Mouse (Mus musculus) testis, adult 2 months (tissue): Measurements from ENCODE around the gene Wdfy4. TPM values are rescaled to one million over a fixed set of nuclear protein-coding genes. Genes with fewer than 3 reads are reported as not detected.

Experiments used
- H3K27ac ChIP-seq: fragments of 200-500 bp; 2 replicates; pipeline ENCODE4 v1.5.1; 2012; ENCODE audit warnings: low read depth, low read length; ENCODE audit not compliant: control insufficient read depth, insufficient read depth
- H3K27me3 ChIP-seq: fragments of 200-500 bp; 2 replicates; pipeline ENCODE4 v1.6.1; 2012; ENCODE audit warnings: mild to moderate bottlenecking, low read length, moderate library complexity; ENCODE audit not compliant: control insufficient read depth, insufficient read depth
- H3K36me3 ChIP-seq: fragments of 200-500 bp; 2 replicates; pipeline ENCODE4 v1.6.1; 2012; ENCODE audit warnings: mild to moderate bottlenecking, low read length; ENCODE audit not compliant: control insufficient read depth, insufficient read depth
- H3K4me1 ChIP-seq: fragments of 200-500 bp; 2 replicates; pipeline ENCODE4 v1.6.1; 2012; ENCODE audit warnings: low read length; ENCODE audit not compliant: control insufficient read depth, insufficient read depth
- H3K4me3 ChIP-seq: fragments of 200-500 bp; 2 replicates; pipeline ENCODE4 v1.5.1; 2012; ENCODE audit warnings: low read depth, mild to moderate bottlenecking, low read length, moderate library complexity, mixed read lengths; ENCODE audit not compliant: control insufficient read depth
- CTCF ChIP-seq: fragments of 200-500 bp; IDR thresholded peaks from 2 replicates; pipeline ENCODE4 v1.5.1; 2012; ENCODE audit warnings: low read depth, mild to moderate bottlenecking, inconsistent platforms, low read length, moderate library complexity; ENCODE audit not compliant: control insufficient read depth, insufficient read depth, insufficient replicate concordance
- POLR2A ChIP-seq: fragments of 200-500 bp; IDR thresholded peaks from 2 replicates; pipeline ENCODE4 v1.6.1; 2012; ENCODE audit warnings: low read depth, mild to moderate bottlenecking, inconsistent platforms, low read length, moderate library complexity; ENCODE audit not compliant: control insufficient read depth
- polyA plus RNA-seq: library from polyadenylated mRNA; depleted of rRNA; stranded (reverse); fragments of >200 nt; gene quantifications from 2 replicates; pipeline ENCODE4 v1.2.3, GENCODE M21; 2012

Wdfy4 gene
- polyA plus RNA-seq, 1 experiment: 4.0 TPM

DNA sequence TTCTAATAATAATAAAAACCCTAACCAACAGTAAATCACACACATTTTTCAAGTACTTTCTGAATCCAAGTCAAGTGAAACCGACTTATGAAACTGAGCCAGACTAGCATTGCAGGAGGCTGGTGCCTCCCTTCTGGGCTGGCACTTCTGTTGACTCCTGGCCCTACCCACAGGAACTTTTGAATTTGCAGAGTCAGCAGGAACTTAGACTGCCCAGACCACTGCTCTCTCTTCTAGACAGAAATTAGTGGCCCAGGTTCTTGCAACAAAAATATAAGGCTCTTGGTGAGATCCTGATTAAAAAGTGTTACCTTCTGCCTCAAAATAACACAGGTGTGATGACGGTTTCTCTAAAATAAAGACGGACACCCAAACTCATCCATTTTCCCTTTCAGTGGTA lies 140.1 kb downstream of the Wdfy4 start:
- Histone ChIP-seq H3K27ac (no peak overlapping the region), H3K36me3 (no peaks in the 10 kb centered on the region), H3K27me3 (no peaks in the 10 kb centered on the region), H3K4me1 (no peaks in the 10 kb centered on the region), H3K4me3 (no peak overlapping the region)
- no peak for TF ChIP-seq CTCF
- no peak for TF ChIP-seq POLR2A

DNA sequence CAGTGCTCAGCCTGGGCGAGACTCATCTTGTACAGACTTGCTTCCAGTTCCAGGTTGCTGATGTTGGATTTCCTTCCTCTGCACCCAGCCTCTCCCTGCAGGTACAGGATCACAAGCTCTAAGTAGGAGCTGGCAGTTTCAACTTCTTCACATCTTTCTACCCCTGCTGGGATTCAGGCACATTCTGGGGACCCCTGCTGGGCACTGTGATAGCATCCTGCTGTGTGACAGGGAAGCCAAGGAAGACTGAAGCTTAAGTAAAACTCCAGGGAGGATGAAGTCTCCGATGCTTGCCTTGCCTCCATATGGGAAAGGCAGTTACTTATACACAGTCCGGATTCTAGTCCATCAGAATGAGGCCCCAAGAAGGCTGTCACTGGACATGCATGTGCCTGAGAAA lies 148.5 kb downstream of the Wdfy4 start:
- Histone ChIP-seq H3K4me3 (no peak overlapping the region), H3K4me1 (no peaks in the 10 kb centered on the region), H3K27me3 (no peaks in the 10 kb centered on the region), H3K27ac (no peak overlapping the region), H3K36me3 (no peaks in the 10 kb centered on the region)
- TF ChIP-seq POLR2A: no peak
- no peak for TF ChIP-seq CTCF

DNA sequence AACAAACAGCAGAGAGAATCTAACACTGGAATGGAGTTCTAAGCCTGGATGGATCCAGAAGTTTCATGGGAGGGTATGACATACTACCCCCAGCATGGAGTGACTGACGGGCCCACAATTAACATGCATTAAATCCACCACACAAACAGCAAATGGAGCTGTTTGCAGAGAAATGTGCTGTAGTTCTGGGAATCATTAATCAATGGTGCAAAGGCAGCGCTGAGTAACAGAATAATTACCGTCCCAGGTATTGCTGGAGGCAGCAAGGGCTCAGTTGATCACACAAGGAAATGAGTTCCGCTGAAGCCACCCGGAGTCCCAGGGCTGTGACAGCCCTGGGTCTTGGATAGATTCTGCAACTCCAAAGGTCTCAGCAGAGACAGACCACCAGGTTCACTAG lies 149.9 kb downstream of the Wdfy4 start:
- Histone ChIP-seq H3K27ac (no peak overlapping the region), H3K27me3 (no peaks in the 10 kb centered on the region), H3K36me3 (no peaks in the 10 kb centered on the region)

DNA sequence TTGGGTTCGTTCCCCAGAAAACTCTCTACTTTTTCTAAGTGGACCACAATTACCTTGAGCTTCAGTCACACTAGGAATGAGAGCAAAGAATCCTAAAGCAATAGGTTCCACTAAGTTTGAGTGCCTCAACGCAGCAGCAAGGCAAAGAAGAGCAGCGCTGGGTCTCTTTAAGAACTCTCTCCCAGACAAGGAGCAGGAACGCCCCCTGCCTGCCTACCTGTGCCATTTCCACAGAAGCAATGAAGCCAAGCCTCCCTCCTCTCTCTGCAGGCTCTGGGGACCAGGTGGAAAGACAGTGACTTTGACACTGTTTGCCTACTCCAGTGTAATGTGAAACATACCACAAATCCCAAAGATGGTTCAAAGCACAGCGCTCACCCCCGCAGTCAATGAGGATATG lies 151.9 kb downstream of the Wdfy4 start:
- H3K4me3 ChIP-seq: no peak overlapping the region
- TF ChIP-seq POLR2A (no peak), CTCF (peak; percentile 37; the same call in 1 of the 2 replicates)
- H3K27ac ChIP-seq: no peak overlapping the region
- H3K27me3 ChIP-seq: no peaks in the 10 kb centered on the region
- no peaks in the 10 kb centered on the region for H3K4me1 ChIP-seq
- H3K36me3 ChIP-seq: no peaks in the 10 kb centered on the region

More for the DNA sequence above, 149.9 kb downstream of the Wdfy4 start:
- TF ChIP-seq POLR2A (no peak), CTCF (no peak)
- Histone ChIP-seq H3K4me3 (no peak overlapping the region), H3K4me1 (no peaks in the 10 kb centered on the region)

DNA sequence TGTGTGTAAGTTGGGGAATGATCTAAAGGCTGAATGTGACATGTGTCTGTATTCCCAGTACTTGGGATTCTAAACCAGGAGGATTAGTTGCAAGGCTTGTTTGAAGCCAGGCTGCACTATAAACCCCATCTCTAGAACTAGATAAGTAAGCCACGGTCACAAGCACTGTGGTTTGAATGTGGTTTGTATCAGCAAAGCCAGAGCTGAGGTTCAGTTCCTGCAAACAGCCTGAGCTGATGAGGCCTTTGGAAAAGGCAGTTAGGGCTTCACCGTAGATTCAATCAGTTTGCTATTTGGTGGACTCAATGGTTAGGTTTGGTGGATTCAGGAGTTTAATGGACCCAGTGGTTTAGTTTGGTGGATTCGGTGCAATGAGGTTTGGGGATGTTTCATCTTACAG lies 154.5 kb downstream of the Wdfy4 start:
- TF ChIP-seq CTCF: no peak
- TF ChIP-seq POLR2A: no peak
- no peaks in the 10 kb centered on the region for H3K27me3 ChIP-seq
- no peaks in the 10 kb centered on the region for H3K36me3 ChIP-seq
- H3K27ac ChIP-seq: no peak overlapping the region
- no peaks in the 10 kb centered on the region for H3K4me1 ChIP-seq
- no peak overlapping the region for H3K4me3 ChIP-seq

DNA sequence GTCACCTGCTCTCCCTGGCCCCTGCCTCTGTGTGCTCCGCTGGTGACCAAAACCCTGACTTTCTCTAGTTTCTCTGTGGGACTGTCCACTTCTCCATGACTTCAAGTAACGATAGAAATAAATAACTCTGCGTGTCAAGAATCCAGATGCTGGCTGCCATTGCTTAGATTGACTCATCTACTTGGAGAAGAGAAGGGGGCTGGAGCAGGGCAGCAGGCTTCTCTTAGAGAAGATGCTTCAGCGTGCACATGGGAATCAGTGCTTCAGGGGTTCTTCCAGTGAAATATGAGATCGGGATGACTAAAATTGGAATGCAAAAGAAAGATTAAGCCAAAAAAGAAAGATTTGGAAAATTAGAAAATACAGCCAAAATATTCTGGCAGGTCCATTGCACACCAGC lies 165.7 kb downstream of the Wdfy4 start:
- Histone ChIP-seq H3K4me1 (no peaks in the 10 kb centered on the region), H3K4me3 (no peak overlapping the region), H3K36me3 (no peaks in the 10 kb centered on the region), H3K27ac (no peak overlapping the region), H3K27me3 (no peaks in the 10 kb centered on the region)
- TF ChIP-seq POLR2A (no peak), CTCF (no peak)

DNA sequence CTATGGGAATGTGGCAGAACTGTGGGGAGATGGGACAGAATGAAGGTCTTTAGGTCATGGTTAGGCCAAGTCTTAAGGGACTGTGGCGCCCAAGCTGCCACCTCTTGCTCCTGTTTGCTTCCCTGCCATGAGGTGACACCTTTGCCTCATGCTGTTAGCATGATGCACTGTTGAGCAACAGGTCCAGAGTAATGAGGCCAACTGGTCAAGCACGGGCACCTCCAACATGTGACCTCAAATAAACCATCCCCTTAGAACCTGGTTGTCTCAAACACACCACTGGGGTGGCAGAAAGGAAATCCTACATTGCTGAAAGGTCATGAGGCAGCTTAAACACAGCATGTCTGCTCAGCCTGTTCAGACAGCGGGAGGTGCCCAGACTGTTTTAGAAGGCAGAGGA lies 166.3 kb downstream of the Wdfy4 start:
- no peaks in the 10 kb centered on the region for H3K36me3 ChIP-seq
- H3K4me3 ChIP-seq: no peak overlapping the region
- no peaks in the 10 kb centered on the region for H3K4me1 ChIP-seq
- TF ChIP-seq CTCF (no peak), POLR2A (no peak)
- no peaks in the 10 kb centered on the region for H3K27me3 ChIP-seq
- no peak overlapping the region for H3K27ac ChIP-seq

DNA sequence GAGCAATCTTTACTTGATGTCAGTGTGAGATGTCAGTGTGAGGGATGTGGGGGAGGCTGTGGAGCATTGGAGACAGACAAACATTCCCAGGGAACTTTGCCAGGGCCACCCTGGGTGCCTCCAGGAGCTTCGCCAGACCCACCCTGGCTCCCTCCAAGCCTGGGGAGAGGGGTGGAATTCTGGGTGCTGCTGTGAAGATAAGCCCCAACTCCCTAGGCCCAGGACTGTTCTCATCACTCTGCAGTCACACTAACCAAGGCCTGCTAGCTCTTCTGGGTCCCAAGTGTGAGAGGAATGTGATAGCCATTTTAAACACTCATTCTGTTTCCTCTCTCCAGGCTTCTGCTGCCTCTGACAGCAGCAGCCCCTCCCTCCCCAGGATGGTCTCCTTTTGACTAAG lies 177.7 kb downstream of the Wdfy4 start:
- Histone ChIP-seq H3K4me3 (no peak overlapping the region), H3K4me1 (no peaks in the 10 kb centered on the region), H3K27me3 (no peaks in the 10 kb centered on the region), H3K36me3 (no peaks in the 10 kb centered on the region), H3K27ac (no peak overlapping the region)
- TF ChIP-seq CTCF: no peak
- TF ChIP-seq POLR2A: no peak
